Comparison of ENCODE assay signal across 8 mouse cellular contexts in the genomic region with DNA sequence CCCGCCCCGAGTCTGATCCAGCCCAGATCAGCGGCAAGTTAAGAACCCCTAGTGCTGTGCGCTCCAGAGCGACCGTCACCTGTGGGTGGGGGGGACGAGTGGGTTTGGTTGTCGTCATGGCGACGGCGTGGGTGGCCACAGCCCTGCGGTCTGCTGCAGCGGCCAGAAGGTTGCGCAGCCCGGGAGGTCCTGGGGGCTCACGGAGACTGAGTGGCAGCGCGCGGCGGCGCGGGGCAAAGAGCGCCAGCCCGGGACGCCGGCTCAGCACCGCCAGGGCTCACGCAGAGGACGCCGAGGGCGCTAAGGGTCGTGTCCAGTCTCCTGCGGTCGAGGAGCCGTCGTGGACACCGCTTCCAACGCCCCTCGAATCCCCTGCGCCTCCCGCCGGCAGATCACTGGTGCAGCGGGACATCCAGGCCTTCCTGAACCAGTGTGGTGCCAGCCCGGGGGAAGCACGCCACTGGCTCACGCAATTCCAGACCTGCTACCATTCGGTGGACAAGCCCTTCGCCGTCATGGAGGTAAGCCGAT. TPM values are rescaled to one million over a fixed set of nuclear protein-coding genes. Genes with fewer than 3 reads are reported as not detected.
DNase-seq lines count a peak whose midpoint lies in the region; ATAC-seq and TF ChIP-seq lines count a peak whose summit lies in the region.

A gene (plus strand): TSS at position 43 of the 531 bp plus-strand sequence.

- TF ChIP-seq EP300 in stomach, postnatal 0 days (optimal IDR thresholded peaks at IDR 0.05): no peak

- peaks cover 12% of the 10 kb centered on the region; the same call in 1 of the 2 replicates for H3K79me2 ChIP-seq in liver, adult 2 months (ENCODE audit: control insufficient read depth, insufficient read depth, low read length)

- peaks cover 80% of the 10 kb centered on the region for H3K27me3 ChIP-seq in forebrain, embryonic 10.5 days (ENCODE audit: poor library complexity, severe bottlenecking)
- H3K27me3 ChIP-seq in liver, adult 2 months (ENCODE audit: control insufficient read depth, insufficient read depth, low read length): no peaks in the 10 kb centered on the region
- H3K27me3 ChIP-seq in stomach, postnatal 0 days (ENCODE audit: control insufficient read depth, insufficient read depth, low read length): peaks cover 24% of the 10 kb centered on the region

- H3K36me3 ChIP-seq in forebrain, embryonic 10.5 days (replicated peaks): no peaks in the 10 kb centered on the region
- peaks cover 19% of the 10 kb centered on the region for H3K36me3 ChIP-seq in liver, adult 2 months (ENCODE audit: control insufficient read depth, insufficient read depth, low read length)
- H3K36me3 ChIP-seq in stomach, postnatal 0 days (ENCODE audit: control insufficient read depth, insufficient read depth, low read length): no peaks in the 10 kb centered on the region

- peaks cover 30% of the 10 kb centered on the region for H3K4me1 ChIP-seq in forebrain, embryonic 10.5 days
- H3K4me1 ChIP-seq in liver, adult 2 months (ENCODE audit: control insufficient read depth, insufficient read depth, low read length): peaks cover 12% of the 10 kb centered on the region
- no peaks in the 10 kb centered on the region for H3K4me1 ChIP-seq in stomach, postnatal 0 days (replicated peaks; ENCODE audit: control insufficient read depth, insufficient read depth)

- TF ChIP-seq POLR2A in liver, adult 2 months (IDR thresholded peaks at IDR 0.05; ENCODE audit: extremely low read depth, insufficient read depth, low read length): peak; percentile 93

- peak; percentile 20 for DNase-seq in ovary, postnatal 36 days (ENCODE audit: low spot score)
- no peak for DNase-seq in ovary, postnatal 10 days (ENCODE audit: low spot score)
- DNase-seq in forebrain, embryonic 10.5 days (ENCODE audit: extremely low spot score, low spot score): no peak
- DNase-seq in liver, adult 2 months (ENCODE audit: extremely low read depth, low read depth, low spot score): no peak
- DNase-seq in stomach, postnatal 0 days (ENCODE audit: low spot score): peak; percentile 40
- no peak for DNase-seq in cerebellum, adult 11-12 months
- DNase-seq in adipocyte (ENCODE audit: low spot score): no peak

- H3K9ac ChIP-seq in liver, adult 2 months (ENCODE audit: low read depth, low read length): peak within 1 kb of the TSS; percentile 85
- peak within 1 kb of the TSS; percentile 23; the same call in 1 of the 2 replicates for H3K9ac ChIP-seq in stomach, postnatal 0 days (ENCODE audit: low read length)

- WGBS in forebrain, embryonic 10.5 days: 3% methylated on average over 50 of the region's 50 CpGs
- WGBS in liver, adult 2 months: 2% methylated on average over 50 of the region's 50 CpGs
- 2% methylated on average over 50 of the region's 50 CpGs for WGBS in stomach, postnatal 0 days

- H3K9me3 ChIP-seq in forebrain, embryonic 10.5 days: no peaks in the 10 kb centered on the region
- no peaks in the 10 kb centered on the region for H3K9me3 ChIP-seq in stomach, postnatal 0 days (ENCODE audit: control insufficient read depth, low read length)

- no peak for TF ChIP-seq CTCF in liver, adult 2 months (IDR thresholded peaks at IDR 0.05; ENCODE audit: low read depth, low read length)
- no peak for TF ChIP-seq CTCF in stomach, postnatal 0 days (IDR thresholded peaks at IDR 0.05; ENCODE audit: low read depth)

- H3K27ac ChIP-seq in forebrain, embryonic 10.5 days: no peak within 1 kb of the TSS
- H3K27ac ChIP-seq in liver, adult 2 months (replicated peaks; ENCODE audit: insufficient read depth, low read depth, low read length): peak within 1 kb of the TSS; percentile 94
- no peak within 1 kb of the TSS for H3K27ac ChIP-seq in stomach, postnatal 0 days (replicated peaks)

- ATAC-seq in stomach, postnatal 0 days (ENCODE audit: low FRiP score, low TSS enrichment): no peak
- ATAC-seq in inflammation-experienced regulatory T-cells, adult 6 months: no peak

- H3K4me2 ChIP-seq in stomach, postnatal 0 days (replicated peaks; ENCODE audit: low read depth): peak within 1 kb of the TSS; percentile 49

- peak within 1 kb of the TSS; percentile 44 for H3K4me3 ChIP-seq in forebrain, embryonic 10.5 days
- H3K4me3 ChIP-seq in liver, adult 2 months (ENCODE audit: insufficient read depth, low read depth, low read length): peak within 1 kb of the TSS; percentile 67
- peak within 1 kb of the TSS; percentile 33 for H3K4me3 ChIP-seq in stomach, postnatal 0 days (ENCODE audit: low read depth, low read length)

RNA-seq across cellular contexts. Expression of the gene that starts here (rescaled TPM):
- not detected in 2 replicates for polyA plus RNA-seq in forebrain, embryonic 10.5 days (2016; fragmentation: Nextera tagmentation; extraction: Ambion mirVana)
- total RNA-seq in liver, adult 2 months (2014; rRNA removed): 58.6 and 81.5 TPM in 2 replicates
- 135 and 155 TPM in 2 replicates for polyA plus RNA-seq in liver, adult 2 months (2012; rRNA removed)
- 0.07 TPM in 1 of 2 replicates, not detected in the other for polyA plus RNA-seq in stomach, postnatal 0 days (2015; fragmentation: Nextera tagmentation; extraction: Ambion mirVana)
- polyA plus RNA-seq in inflammation-experienced regulatory T-cells, adult 6 months (2017; shearing (Covaris generic)): under 1 TPM in 1 of 3 experiments, not detected in 2; 0.28 TPM

Comparison
In these comparisons a context has a peak if more than half of its experiments do, and no peak if none do; other contexts are left out.
1. RNA of the gene that starts here (polyA plus RNA-seq): 135 to 155 TPM in liver, adult 2 months; not detected in forebrain, embryonic 10.5 days, 0.07 TPM in stomach, postnatal 0 days and 0.28 TPM in inflammation-experienced regulatory T-cells, adult 6 months; every median in the first group is over 100 times any median in the second.
2. Peak in DNase-seq, H3K4me3 ChIP-seq, H3K9ac ChIP-seq and H3K4me2 ChIP-seq in stomach, postnatal 0 days; RNA of the gene not detected or under 1 TPM.
3. Peak in every context shown above with its lines, with median percentiles within 50 percentile points of each other: H3K4me3 ChIP-seq.